Mouse (Mus musculus) cortical plate, adult 2 months (tissue): Measurements from ENCODE around the gene Ascl5. TPM values are rescaled to one million over a fixed set of nuclear protein-coding genes. Genes with fewer than 3 reads are reported as not detected.

ENCODE experiments used
- H3K27ac ChIP-seq: fragments of 200-500 bp; 2 replicates; pipeline ENCODE4 v1.5.1; 2012; ENCODE audit warnings: low read length, control low read depth, inconsistent platforms; ENCODE audit not compliant: insufficient read depth
- H3K4me1 ChIP-seq: fragments of 200-500 bp; 2 replicates; pipeline ENCODE4 v1.6.1; 2011; ENCODE audit warnings: low read length; ENCODE audit not compliant: control insufficient read depth, insufficient read depth
- H3K4me3 ChIP-seq: fragments of 200-500 bp; 2 replicates; pipeline ENCODE4 v1.5.1; 2011; ENCODE audit warnings: mild to moderate bottlenecking, low read length, control low read depth; ENCODE audit not compliant: insufficient read depth
- CTCF ChIP-seq: fragments of 200-500 bp; IDR thresholded peaks from 2 replicates; pipeline ENCODE4 v1.5.1; 2011; ENCODE audit warnings: mild to moderate bottlenecking, control low read depth, low read length; ENCODE audit not compliant: insufficient read depth; ENCODE audit errors: extremely low read depth
- POLR2A ChIP-seq: fragments of 200-500 bp; IDR thresholded peaks from 2 replicates; pipeline ENCODE4 v1.6.1; 2011; ENCODE audit warnings: mild to moderate bottlenecking, low read length, control low read depth; ENCODE audit not compliant: insufficient read depth; ENCODE audit errors: extremely low read depth
- polyA plus RNA-seq: library from polyadenylated mRNA; depleted of rRNA; stranded (reverse); fragments of >200 nt; gene quantifications from 2 replicates; pipeline ENCODE4 v1.2.3, GENCODE M21; 2012; rRNA removed

The Ascl5 gene
- 2.0 TPM in 2 replicates for polyA plus RNA-seq

DNA sequence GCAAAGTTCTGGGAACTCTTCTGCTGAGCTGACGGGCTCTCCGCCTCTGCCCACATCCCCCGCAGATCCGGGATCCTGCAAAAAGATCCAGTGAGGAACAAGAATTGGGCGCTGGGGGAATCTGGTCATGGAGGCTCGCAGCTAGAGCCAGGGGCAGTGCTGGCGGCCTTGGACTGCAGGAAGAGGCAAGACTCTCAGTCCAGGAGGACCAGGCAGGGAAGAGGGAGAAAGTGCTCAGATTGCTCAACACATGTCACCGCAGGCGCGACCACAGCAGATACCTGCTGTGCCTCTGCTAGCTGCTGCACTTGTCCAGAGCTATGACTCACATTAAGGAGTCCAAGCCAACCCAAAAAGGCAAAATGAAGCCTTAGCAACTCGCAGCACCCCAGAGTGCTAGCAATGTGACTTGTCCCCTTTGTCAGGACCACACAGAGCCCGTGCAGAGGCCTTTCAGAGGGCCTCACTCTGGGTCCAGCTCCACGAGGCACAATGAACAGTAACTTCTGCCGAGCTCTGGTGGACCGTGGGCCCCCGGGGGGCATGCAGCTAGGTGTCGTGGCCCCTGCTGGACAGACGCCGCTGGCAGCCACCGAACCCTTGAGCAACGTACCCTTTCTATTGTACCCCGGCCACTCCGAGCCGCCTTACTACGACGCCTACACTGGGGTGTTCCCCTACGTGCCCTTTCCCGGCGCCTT, at the start of gene Ascl5:
Gene Ascl5 (plus strand): TSS at position 493 of the 701 bp plus-strand sequence.
- no peak within 1 kb of the TSS for H3K27ac ChIP-seq
- peaks cover 2% of the 10 kb centered on the region for H3K4me1 ChIP-seq
- no peak for TF ChIP-seq CTCF
- no peak for TF ChIP-seq POLR2A
- H3K4me3 ChIP-seq, result no peak within 1 kb of the TSS

DNA sequence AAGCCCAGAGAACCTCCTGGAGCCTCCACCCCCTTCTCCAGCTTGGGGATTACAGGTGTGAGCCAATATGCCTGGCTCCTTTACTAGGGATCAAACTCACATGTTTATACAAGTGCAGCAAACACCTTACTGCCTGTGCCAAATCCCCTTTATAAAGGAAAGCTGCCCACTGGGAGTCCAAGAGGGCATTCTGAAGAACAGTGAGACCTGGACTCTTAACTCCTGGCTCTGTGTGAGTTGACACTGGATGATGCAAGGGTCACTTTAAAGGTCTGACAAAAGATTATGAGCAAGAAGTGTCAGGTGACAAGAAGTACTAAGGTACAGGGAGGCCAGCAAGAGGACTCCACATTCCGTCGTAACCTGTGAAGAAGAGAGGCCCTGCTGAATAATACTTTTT, 49.2 kb upstream of the Ascl5 start:
- Histone ChIP-seq H3K27ac (no peak overlapping the region), H3K4me1 (peaks cover 3% of the 10 kb centered on the region), H3K4me3 (no peak overlapping the region)
- TF ChIP-seq POLR2A (no peak), CTCF (no peak)

DNA sequence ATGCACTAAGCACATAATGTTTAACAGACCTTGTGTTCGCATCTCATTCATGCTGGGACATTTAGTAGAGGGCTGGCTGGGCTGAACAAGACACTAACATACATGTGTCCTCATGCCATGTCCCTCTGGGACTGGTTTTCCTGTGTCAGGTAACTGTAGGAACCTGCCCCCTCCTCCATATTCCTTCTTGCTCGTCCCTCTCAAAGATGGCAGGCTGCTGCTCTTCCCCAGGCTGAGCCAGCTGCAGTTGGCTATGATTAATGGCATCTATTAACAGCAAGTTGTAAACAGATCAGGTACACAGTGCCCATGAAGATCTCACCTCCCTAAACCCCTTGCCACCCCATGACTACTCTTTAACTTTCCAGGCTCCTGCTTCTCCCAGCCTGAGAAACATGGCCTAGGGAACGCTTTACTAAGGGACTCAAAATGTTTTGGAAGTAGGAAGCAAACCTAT, 44.3 kb upstream of the Ascl5 start, which contains the start of gene Igfn1:
Gene Igfn1 (minus strand): TSS at position 51 of the 457 bp plus-strand sequence.
- H3K27ac ChIP-seq, result no peak within 1 kb of the TSS
- TF ChIP-seq POLR2A (no peak), CTCF (no peak)
- no peaks in the 10 kb centered on the region for H3K4me1 ChIP-seq
- no peak within 1 kb of the TSS; the same call in 1 of the 2 replicates for H3K4me3 ChIP-seq

- peak within 1 kb of the TSS; percentile 26 for H3K4me3 ChIP-seq
- TF ChIP-seq CTCF (no peak), POLR2A (no peak)
- no peaks in the 10 kb centered on the region for H3K4me1 ChIP-seq
- H3K27ac ChIP-seq, result no peak within 1 kb of the TSS
These were observed 43.1 kb upstream of the Ascl5 start, which contains the start of gene Tmem9 for GRCm38 (mm10) chr1:136007211-136008158. Gene Tmem9, plus strand, starts transcription at chr1:136008150.

DNA sequence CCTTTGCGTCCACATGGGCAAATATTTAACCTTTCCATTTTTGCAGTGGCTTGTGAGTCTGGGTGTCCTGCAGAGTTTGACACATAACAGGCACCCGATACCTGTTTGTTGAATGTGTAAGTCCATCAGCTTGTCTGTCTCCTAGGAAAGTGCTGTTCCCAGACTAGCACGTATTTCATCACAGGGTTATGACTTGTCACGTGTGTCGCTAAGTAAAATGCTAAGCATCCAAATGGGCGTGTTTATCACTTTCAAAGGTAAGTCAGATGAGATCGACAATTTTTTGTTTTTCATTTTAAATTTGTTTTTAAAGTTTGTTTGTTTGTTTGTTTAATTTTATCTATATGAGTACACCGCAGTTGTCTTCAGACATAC, 42.5 kb upstream of the Ascl5 start:
- Histone ChIP-seq H3K27ac (no peak overlapping the region), H3K4me1 (no peaks in the 10 kb centered on the region)

GRCm38 (mm10) chr1:136010247-136010646, 40.4 kb upstream of the Ascl5 start:
- Histone ChIP-seq H3K27ac (no peak overlapping the region), H3K4me3 (no peak overlapping the region), H3K4me1 (no peaks in the 10 kb centered on the region)
- TF ChIP-seq CTCF (no peak), POLR2A (no peak)

More for the DNA sequence above, 42.5 kb upstream of the Ascl5 start:
- no peak for TF ChIP-seq CTCF
- no peak for TF ChIP-seq POLR2A
- 0 out of 2 replicates have a peak overlapping the region, but pooled peaks have one; percentile 26 for H3K4me3 ChIP-seq

DNA sequence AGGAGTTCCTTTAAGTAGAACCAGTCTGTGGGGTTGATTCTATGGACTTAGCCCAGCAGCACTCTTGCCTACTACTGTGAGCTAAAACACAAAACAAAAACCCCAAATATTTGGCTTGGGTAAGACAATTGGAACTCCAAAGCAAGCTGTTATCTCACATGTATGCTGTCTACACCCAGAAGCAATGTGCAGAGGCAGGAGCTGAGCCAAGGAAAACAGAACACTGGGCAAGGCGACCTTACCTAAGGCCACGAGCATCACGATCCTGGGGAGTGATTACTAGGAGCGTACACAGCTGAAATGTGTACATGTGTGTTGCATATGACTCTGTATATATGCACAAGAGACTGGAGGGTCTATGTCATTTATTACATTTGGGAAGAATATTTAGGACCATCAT, 37.1 kb upstream of the Ascl5 start:
- Histone ChIP-seq H3K4me1 (no peaks in the 10 kb centered on the region), H3K4me3 (no peak overlapping the region), H3K27ac (no peak overlapping the region)
- TF ChIP-seq POLR2A (no peak), CTCF (no peak)

GRCm38 (mm10) chr1:136014796-136015502, 35.7 kb upstream of the Ascl5 start:
- H3K4me3 ChIP-seq, result no peak overlapping the region
- TF ChIP-seq CTCF (no peak), POLR2A (no peak)
- no peak overlapping the region for H3K27ac ChIP-seq
- no peaks in the 10 kb centered on the region for H3K4me1 ChIP-seq

GRCm38 (mm10) chr1:136017307-136017706, 33.3 kb upstream of the Ascl5 start:
- H3K4me1 ChIP-seq, result no peaks in the 10 kb centered on the region
- TF ChIP-seq POLR2A (no peak), CTCF (no peak)
- H3K4me3 ChIP-seq, result no peak overlapping the region; the same call in 1 of the 2 replicates
- H3K27ac ChIP-seq, result no peak overlapping the region
